Mouse (Mus musculus): ENCODE data around the gene Sgsh. TPM values are rescaled to one million over a fixed set of nuclear protein-coding genes. Genes with fewer than 3 reads are reported as not detected.
"Not testable (repeated sequence)": the region's sequence is repeated elsewhere in the genome, so short reads cannot be mapped to it uniquely, and the experiment has no call there.

Gene Sgsh
- polyA plus RNA-seq, 1 experiment from 2014 or later: 4.7 TPM

GRCm38 (mm10) chr11:119390271-119391231 lies 35.2 kb upstream of the Sgsh start:
- Histone ChIP-seq H3K27me3 (peaks cover 80% of the 10 kb centered on the region), H3K9me3 (no peaks in the 10 kb centered on the region), H3K4me3 (peak overlapping the region; percentile 53), H3K36me3 (no peaks in the 10 kb centered on the region), H3K4me1 (replicated peaks) (peaks cover 26% of the 10 kb centered on the region), H3K4me2 (peak overlapping the region; percentile 97), H3K9ac (peak overlapping the region; percentile 69), H3K27ac (no peak overlapping the region)
- WGBS: 2% methylated on average over 53 of the region's 53 CpGs
- ATAC-seq (ENCODE audit: low FRiP score): 0 out of 2 replicates have a peak, but pooled peaks have one; percentile 28

- Histone ChIP-seq H3K9me3 (no peaks in the 10 kb centered on the region), H3K36me3 (no peaks in the 10 kb centered on the region), H3K4me2 (peak overlapping the region; percentile 97), H3K27ac (no peak overlapping the region), H3K27me3 (peaks cover 73% of the 10 kb centered on the region), H3K4me1 (replicated peaks) (peaks cover 26% of the 10 kb centered on the region), H3K9ac (peak overlapping the region; percentile 69), H3K4me3 (peak overlapping the region; percentile 53)
- peak; percentile 32; the same call in 1 of the 2 replicates for ATAC-seq (ENCODE audit: low FRiP score)
- WGBS: 1% methylated on average over 35 of the region's 35 CpGs
Measured at GRCm38 (mm10) chr11:119389851-119390270, 34.5 kb upstream of the Sgsh start.

- H3K27ac ChIP-seq; ATAC-seq (ENCODE audit: low FRiP score); H3K4me3 ChIP-seq; H3K9ac ChIP-seq; H3K4me2 ChIP-seq; H3K9me3 ChIP-seq; H3K36me3 ChIP-seq: not testable (repeated sequence)
- H3K4me1 ChIP-seq (replicated peaks): peaks cover 15% of the 10 kb centered on the region
- 32% methylated on average over 3 of the region's 3 CpGs for WGBS
- H3K27me3 ChIP-seq: peaks cover 48% of the 10 kb centered on the region
Measured at GRCm38 (mm10) chr11:119387273-119387672, 31.9 kb upstream of the Sgsh start.

GRCm38 (mm10) chr11:119386306-119386705 lies 31.0 kb upstream of the Sgsh start:
- Histone ChIP-seq H3K9ac (no peak overlapping the region), H3K4me3 (no peak overlapping the region), H3K4me2 (no peak overlapping the region), H3K27ac (no peak overlapping the region), H3K27me3 (peaks cover 38% of the 10 kb centered on the region), H3K4me1 (replicated peaks) (peaks cover 15% of the 10 kb centered on the region), H3K36me3 (no peaks in the 10 kb centered on the region), H3K9me3 (no peaks in the 10 kb centered on the region)
- 97% methylated on average over 5 of the region's 5 CpGs for WGBS
- ATAC-seq (ENCODE audit: low FRiP score): no peak

- Histone ChIP-seq H3K9me3 (no peaks in the 10 kb centered on the region), H3K4me3 (no peak overlapping the region), H3K36me3 (0 out of 2 replicates have a peak, but pooled peaks cover under 1% of the 10 kb centered on the region), H3K9ac (no peak overlapping the region), H3K4me2 (no peak overlapping the region), H3K27me3 (peaks cover 24% of the 10 kb centered on the region), H3K4me1 (replicated peaks) (peaks cover 6% of the 10 kb centered on the region), H3K27ac (no peak overlapping the region)
- 85% methylated on average over 4 of the region's 4 CpGs for WGBS
- no peak for ATAC-seq (ENCODE audit: low FRiP score)
Measured at GRCm38 (mm10) chr11:119384904-119385303, 29.6 kb upstream of the Sgsh start.

GRCm38 (mm10) chr11:119382338-119382850 lies 27.1 kb upstream of the Sgsh start:
- 79% methylated on average over 6 of the region's 6 CpGs for WGBS
- no peak for ATAC-seq (ENCODE audit: low FRiP score)

GRCm38 (mm10) chr11:119381631-119382337 lies 26.4 kb upstream of the Sgsh start:
- Histone ChIP-seq H3K27ac (no peak overlapping the region), H3K36me3 (peaks cover 19% of the 10 kb centered on the region), H3K4me3 (no peak overlapping the region), H3K4me1 (replicated peaks) (no peaks in the 10 kb centered on the region), H3K4me2 (no peak overlapping the region), H3K9ac (no peak overlapping the region), H3K27me3 (no peaks in the 10 kb centered on the region), H3K9me3 (no peaks in the 10 kb centered on the region)
- WGBS: 89% methylated on average over 9 of the region's 9 CpGs
- ATAC-seq (ENCODE audit: low FRiP score): no peak

More at GRCm38 (mm10) chr11:119382338-119382850, 27.1 kb upstream of the Sgsh start:
- no peak overlapping the region for H3K4me2 ChIP-seq
- no peaks in the 10 kb centered on the region for H3K27me3 ChIP-seq
- H3K36me3 ChIP-seq: peaks cover 19% of the 10 kb centered on the region
- H3K9me3 ChIP-seq: no peaks in the 10 kb centered on the region
- no peak overlapping the region for H3K9ac ChIP-seq
- no peak overlapping the region for H3K4me3 ChIP-seq
- no peaks in the 10 kb centered on the region for H3K4me1 ChIP-seq (replicated peaks)
- H3K27ac ChIP-seq: no peak overlapping the region

- Histone ChIP-seq H3K36me3 (peaks cover 19% of the 10 kb centered on the region), H3K9me3 (no peaks in the 10 kb centered on the region), H3K9ac (no peak overlapping the region), H3K4me1 (replicated peaks) (no peaks in the 10 kb centered on the region), H3K27me3 (no peaks in the 10 kb centered on the region), H3K4me3 (no peak overlapping the region), H3K4me2 (no peak overlapping the region), H3K27ac (no peak overlapping the region)
- 93% methylated on average over 1 of the region's 1 CpGs for WGBS
- no peak for ATAC-seq (ENCODE audit: low FRiP score)
Measured at GRCm38 (mm10) chr11:119378551-119378950, 23.2 kb upstream of the Sgsh start.

GRCm38 (mm10) chr11:119377326-119377725 lies 22.0 kb upstream of the Sgsh start:
- Histone ChIP-seq H3K9ac (no peak overlapping the region), H3K4me2 (no peak overlapping the region), H3K36me3 (peaks cover 19% of the 10 kb centered on the region), H3K4me1 (replicated peaks) (no peaks in the 10 kb centered on the region), H3K27me3 (no peaks in the 10 kb centered on the region), H3K9me3 (no peaks in the 10 kb centered on the region), H3K4me3 (no peak overlapping the region), H3K27ac (no peak overlapping the region)
- WGBS: 94% methylated on average over 11 of the region's 11 CpGs
- no peak for ATAC-seq (ENCODE audit: low FRiP score)

GRCm38 (mm10) chr11:119375425-119375824 lies 20.1 kb upstream of the Sgsh start:
- H3K27ac ChIP-seq: no peak overlapping the region
- no peak overlapping the region for H3K9ac ChIP-seq
- 83% methylated on average over 6 of the region's 6 CpGs for WGBS
- ATAC-seq (ENCODE audit: low FRiP score): no peak
- no peak overlapping the region for H3K4me2 ChIP-seq
- no peaks in the 10 kb centered on the region for H3K4me1 ChIP-seq (replicated peaks)
- no peaks in the 10 kb centered on the region for H3K9me3 ChIP-seq
- no peak overlapping the region for H3K4me3 ChIP-seq
- H3K36me3 ChIP-seq: peaks cover 19% of the 10 kb centered on the region
- H3K27me3 ChIP-seq: no peaks in the 10 kb centered on the region

- peaks cover 12% of the 10 kb centered on the region for H3K4me1 ChIP-seq (replicated peaks)
- peak overlapping the region; percentile 51 for H3K9ac ChIP-seq
- peak overlapping the region; percentile 50 for H3K4me2 ChIP-seq
- H3K27ac ChIP-seq: no peak overlapping the region
- H3K36me3 ChIP-seq: 0 out of 2 replicates have a peak, but pooled peaks cover 4% of the 10 kb centered on the region
- 31% methylated on average over 11 of the region's 11 CpGs for WGBS
- H3K4me3 ChIP-seq: peak overlapping the region; percentile 23
- H3K9me3 ChIP-seq: no peaks in the 10 kb centered on the region; the same call in 1 of the 2 replicates
- H3K27me3 ChIP-seq: no peaks in the 10 kb centered on the region
- peak; percentile 88 for ATAC-seq (ENCODE audit: low FRiP score)
Measured at GRCm38 (mm10) chr11:119363534-119364145, 8.3 kb upstream of the Sgsh start.

Data from hindbrain, embryonic 13.5 days (tissue).